Mouse (Mus musculus) MEL (cell line): Measurements from ENCODE around the gene Ctns. TPM values are rescaled to one million over a fixed set of nuclear protein-coding genes. Genes with fewer than 3 reads are reported as not detected.

Experiments used
- DNase-seq: peaks from one replicate; pipeline ENCODE4 v3.0.0; 2011; ENCODE audit warnings: low read depth, low spot score
- H3K27ac ChIP-seq: 2 replicates; pipeline ENCODE4 v1.5.1; 2012; ENCODE audit warnings: low read depth, mild to moderate bottlenecking, control low read depth, low read length, moderate library complexity; ENCODE audit not compliant: control insufficient read depth
- H3K27me3 ChIP-seq, 2 experiments: fragments of 150-350 bp in 1 of 2; sonication (generic) in 1 of 2; 2 replicates each; pipeline ENCODE4 v1.6.1; 2012; ENCODE audit warnings: low read length in 2 of 2, mild to moderate bottlenecking in 2 of 2, improper control_type of control experiment in 1 of 2, moderate library complexity in 1 of 2; ENCODE audit not compliant: insufficient read depth in 2 of 2, control insufficient read depth in 1 of 2
- H3K36me3 ChIP-seq, 2 experiments: 2 replicates each; pipeline ENCODE4 v1.6.1; 2012 to 2014; ENCODE audit warnings: low read length in 2 of 2, improper control_type of control experiment in 1 of 2, inconsistent platforms in 1 of 2, mild to moderate bottlenecking in 1 of 2; ENCODE audit not compliant: insufficient read depth in 2 of 2, control insufficient read depth in 1 of 2
- H3K4me1 ChIP-seq, 2 experiments: fragments of 150-350 bp in 1 of 2; sonication (generic) in 1 of 2; 2 replicates each; pipeline ENCODE4 v1.6.1; 2012; ENCODE audit warnings: low read length in 2 of 2, improper control_type of control experiment in 1 of 2, mild to moderate bottlenecking in 1 of 2; ENCODE audit not compliant: insufficient read depth in 2 of 2, control insufficient read depth in 1 of 2
- H3K4me3 ChIP-seq, 2 experiments: fragments of 150-350 bp in 1 of 2; sonication (generic) in 1 of 2; 2 replicates each; pipeline ENCODE4 v1.5.1; 2012; ENCODE audit warnings: low read depth in 2 of 2, low read length in 2 of 2, mild to moderate bottlenecking in 2 of 2, moderate library complexity in 2 of 2, control low read depth in 1 of 2, improper control_type of control experiment in 1 of 2; ENCODE audit not compliant: control insufficient read depth in 1 of 2, insufficient read depth in 1 of 2
- H3K79me2 ChIP-seq: 2 replicates; pipeline ENCODE4 v1.6.1; 2012; ENCODE audit warnings: mild to moderate bottlenecking, low read length, moderate library complexity; ENCODE audit not compliant: control insufficient read depth, poor library complexity, insufficient read depth
- H3K9ac ChIP-seq: 2 replicates; pipeline ENCODE4 v1.6.1; 2012; ENCODE audit warnings: low read depth, mild to moderate bottlenecking, control low read depth, low read length, moderate library complexity; ENCODE audit not compliant: control insufficient read depth, poor library complexity, severe bottlenecking
- H3K9me3 ChIP-seq: fragments of 150-350 bp; sonication (generic); replicated peaks from 2 replicates; pipeline ENCODE4 v1.6.1; 2012; ENCODE audit warnings: mild to moderate bottlenecking, low read length, improper control_type of control experiment, moderate library complexity; ENCODE audit not compliant: insufficient read depth
- E2F4 ChIP-seq: IDR thresholded peaks from 2 replicates; pipeline ENCODE4 v1.6.1; 2011; ENCODE audit warnings: low read depth, low read length, improper control_type of control experiment, borderline replicate concordance
- ELF1 ChIP-seq: IDR thresholded peaks from 2 replicates; pipeline ENCODE4 v1.6.1; 2014; ENCODE audit warnings: low read depth, mild to moderate bottlenecking, inconsistent platforms, low read length, improper control_type of control experiment, moderate library complexity
- GATA1 ChIP-seq: IDR thresholded peaks from 2 replicates; pipeline ENCODE4 v1.6.1; 2011; ENCODE audit warnings: low read depth, low read length, improper control_type of control experiment
- KAT2A ChIP-seq: conservative IDR thresholded peaks from 2 replicates; pipeline ENCODE4 v1.6.1; 2012; ENCODE audit warnings: low read depth, low read length, improper control_type of control experiment, inconsistent platforms
- MAFK ChIP-seq: IDR thresholded peaks from 2 replicates; pipeline ENCODE4 v1.6.1; 2011; ENCODE audit warnings: low read depth, mild to moderate bottlenecking, low read length, improper control_type of control experiment, borderline replicate concordance
- MAX ChIP-seq: IDR thresholded peaks from 2 replicates; pipeline ENCODE4 v1.6.1; 2011; ENCODE audit warnings: low read length, improper control_type of control experiment
- MAZ ChIP-seq: IDR thresholded peaks from 2 replicates; pipeline ENCODE4 v1.6.1; 2012; ENCODE audit warnings: low read depth, mild to moderate bottlenecking, inconsistent platforms, low read length, improper control_type of control experiment
- MEF2A ChIP-seq: IDR thresholded peaks from 2 replicates; pipeline ENCODE4 v1.6.1; 2014; ENCODE audit warnings: low read depth, mild to moderate bottlenecking, inconsistent platforms, low read length, improper control_type of control experiment; ENCODE audit not compliant: poor library complexity, insufficient replicate concordance, severe bottlenecking; ENCODE audit errors: extremely low read depth
- MYB ChIP-seq: IDR thresholded peaks from 2 replicates; pipeline ENCODE4 v1.6.1; 2011; ENCODE audit warnings: mild to moderate bottlenecking, low read depth, low read length, improper control_type of control experiment
- POLR2A ChIP-seq, 2 experiments: IDR thresholded peaks; 2 replicates each; pipeline ENCODE4 v1.6.1; 2011 to 2012; ENCODE audit warnings: low read length in 2 of 2, mild to moderate bottlenecking in 2 of 2, control low read depth in 1 of 2, improper control_type of control experiment in 1 of 2, low read depth in 1 of 2, moderate library complexity in 1 of 2; ENCODE audit not compliant: control insufficient read depth in 1 of 2, insufficient read depth in 1 of 2, poor library complexity in 1 of 2
- RAD21 ChIP-seq: IDR thresholded peaks from 2 replicates; pipeline ENCODE4 v1.6.1; 2011; ENCODE audit warnings: mild to moderate bottlenecking, low read depth, low read length, improper control_type of control experiment
- SIN3A ChIP-seq: IDR thresholded peaks from 2 replicates; pipeline ENCODE4 v1.6.1; 2012; ENCODE audit warnings: low read length, improper control_type of control experiment, inconsistent platforms
- TCF12 ChIP-seq: IDR thresholded peaks from 2 replicates; pipeline ENCODE4 v1.6.1; 2014; ENCODE audit warnings: low read depth, mild to moderate bottlenecking, inconsistent platforms, low read length, improper control_type of control experiment, moderate library complexity
- UBTF ChIP-seq: IDR thresholded peaks from 2 replicates; pipeline ENCODE4 v1.6.1; 2012; ENCODE audit warnings: low read depth, mild to moderate bottlenecking, inconsistent platforms, low read length, improper control_type of control experiment, moderate library complexity, borderline replicate concordance; ENCODE audit not compliant: insufficient read depth
- USF1 ChIP-seq: IDR thresholded peaks from 2 replicates; pipeline ENCODE4 v1.6.1; 2014; ENCODE audit warnings: low read depth, mild to moderate bottlenecking, inconsistent platforms, low read length, improper control_type of control experiment, moderate library complexity
- USF2 ChIP-seq, 2 experiments: IDR thresholded peaks; 2 replicates each; pipeline ENCODE4 v1.6.1; 2011 to 2012; ENCODE audit warnings: improper control_type of control experiment in 2 of 2, low read length in 2 of 2, borderline replicate concordance in 1 of 2, inconsistent platforms in 1 of 2, low read depth in 1 of 2, mild to moderate bottlenecking in 1 of 2; ENCODE audit not compliant: insufficient read depth in 1 of 2
- ZKSCAN1 ChIP-seq: IDR thresholded peaks from 2 replicates; pipeline ENCODE4 v1.6.1; 2012; ENCODE audit warnings: low read depth, mild to moderate bottlenecking, inconsistent platforms, low read length, improper control_type of control experiment, moderate library complexity
- polyA plus RNA-seq, 2 experiments: library from polyadenylated mRNA; stranded (reverse) in 1 of 2; unstranded in 1 of 2; fragments of >175 nt in 1 of 2; fragments of >200 nt in 1 of 2; gene quantifications; 2 replicates each; pipeline versions ENCODE4 v1.2.1 to v1.2.4; 2012; ENCODE audit warnings: low replicate concordance in 2 of 2, low read depth in 1 of 2; ENCODE audit not compliant: insufficient read length in 2 of 2, insufficient read depth in 1 of 2, missing spikeins in 1 of 2
- total RNA-seq: library from RNA; depleted of rRNA; stranded (reverse); fragments of 300-350 nt; gene quantifications from 2 replicates; pipeline ENCODE4 v1.2.3, GENCODE M21; 2012

The Ctns gene
- total and polyA plus RNA-seq, 3 experiments: 5.4 to 9.4 TPM; not detected in 1

DNA sequence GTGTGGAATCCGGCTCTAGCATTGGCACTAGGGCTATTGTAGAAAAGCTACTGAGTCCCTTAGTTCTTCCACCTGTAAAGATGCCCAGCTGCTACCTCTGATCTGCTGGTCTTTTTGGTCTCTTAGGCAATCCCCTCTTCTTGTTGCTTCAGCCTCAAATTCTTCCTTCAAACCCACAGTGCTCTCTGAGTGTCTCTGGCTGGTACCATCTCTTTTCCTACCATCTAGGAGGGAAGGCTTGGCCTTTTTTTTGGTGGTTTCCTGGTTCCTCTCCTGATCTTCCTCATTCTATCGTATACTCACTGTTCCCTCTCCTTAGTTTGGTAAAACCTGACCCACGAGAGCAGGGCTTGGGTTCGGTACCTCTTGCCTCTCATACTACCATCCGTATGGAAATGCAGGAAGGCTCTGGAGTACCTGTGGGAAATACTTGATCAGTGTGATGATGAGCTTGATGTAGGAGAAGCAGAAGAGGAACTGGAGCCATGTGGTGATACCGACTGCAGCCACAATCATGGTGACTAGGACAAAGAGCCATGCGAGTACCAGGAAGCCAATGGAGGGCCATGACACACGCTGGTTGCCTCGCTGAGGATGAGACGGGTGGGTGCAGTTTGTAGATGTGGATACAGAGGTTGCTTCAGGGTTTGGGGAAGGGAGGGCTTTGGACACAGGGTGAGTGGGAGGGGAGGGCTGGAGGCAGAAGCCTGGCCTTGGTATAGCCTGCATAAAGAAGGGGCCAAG is 12.8 kb downstream of the Ctns start:
- no peak overlapping the region for H3K4me3 ChIP-seq
- TF ChIP-seq MAX (no peak), MAZ (no peak)
- no peak overlapping the region for H3K27ac ChIP-seq
- H3K27me3 ChIP-seq: no peaks in the 10 kb centered on the region
- H3K79me2 ChIP-seq: no peaks in the 10 kb centered on the region
- no peak for DNase-seq
- no peak overlapping the region for H3K9ac ChIP-seq
- no peaks in the 10 kb centered on the region for H3K4me1 ChIP-seq
- H3K9me3 ChIP-seq: no peaks in the 10 kb centered on the region
- no peaks in the 10 kb centered on the region for H3K36me3 ChIP-seq

GRCm38 (mm10) chr11:73177895-73178294 is 20.9 kb downstream of the Ctns start:
- DNase-seq: no peak

GRCm38 (mm10) chr11:73177509-73177875 is 21.4 kb downstream of the Ctns start:
- peak overlapping the region; percentile 58 for H3K27ac ChIP-seq
- DNase-seq: peak; percentile 84
- H3K4me3 ChIP-seq: peak overlapping the region; percentile 81 to 95
- H3K27me3 ChIP-seq: no peaks in the 10 kb centered on the region
- H3K4me1 ChIP-seq: peaks cover 4 to 12% of the 10 kb centered on the region in 2 experiments
- peaks cover 38% of the 10 kb centered on the region for H3K79me2 ChIP-seq
- TF ChIP-seq MAFK: no peak
- no peak for TF ChIP-seq MAX
- TF ChIP-seq POLR2A (IDR thresholded peaks at IDR 0.05; ENCODE audit: control insufficient read depth in 1 of 2, insufficient read depth in 1 of 2, low read depth in 1 of 2, low read length in 2 of 2, poor library complexity in 1 of 2): no peak
- TF ChIP-seq UBTF: 0 out of 2 replicates have a peak, but pooled peaks have one; percentile 25
- no peak for TF ChIP-seq USF2 (IDR thresholded peaks at IDR 0.05; ENCODE audit: borderline replicate concordance in 1 of 2, insufficient read depth in 1 of 2, low read depth in 1 of 2, low read length in 2 of 2)
- TF ChIP-seq KAT2A: no peak
- TF ChIP-seq, all 39 proteins: peak for 1
- peaks cover 12 to 19% of the 10 kb centered on the region in 2 experiments; a peak in 3 of 4 replicates for H3K36me3 ChIP-seq
- peak overlapping the region; percentile 88 for H3K9ac ChIP-seq
- no peaks in the 10 kb centered on the region for H3K9me3 ChIP-seq

More at GRCm38 (mm10) chr11:73177895-73178294, 20.9 kb downstream of the Ctns start:
- Histone ChIP-seq H3K27ac (no peak overlapping the region), H3K27me3 (no peaks in the 10 kb centered on the region), H3K4me1 (peaks cover 4 to 12% of the 10 kb centered on the region in 2 experiments), H3K4me3 (peak overlapping the region; percentile 81 to 95), H3K9me3 (no peaks in the 10 kb centered on the region), H3K79me2 (peaks cover 38% of the 10 kb centered on the region), H3K36me3 (peaks cover 12 to 19% of the 10 kb centered on the region in 2 experiments; a peak in 3 of 4 replicates), H3K9ac (peak overlapping the region; percentile 88)
- no peak for TF ChIP-seq GATA1
- no peak for TF ChIP-seq ZKSCAN1
- TF ChIP-seq SIN3A: no peak; the same call in 1 of the 2 replicates
- no peak for TF ChIP-seq E2F4
- TF ChIP-seq USF1: no peak
- no peak for TF ChIP-seq RAD21
- no peak for TF ChIP-seq MYB
- TF ChIP-seq ELF1: no peak
- TF ChIP-seq MAZ: no peak
- no peak for TF ChIP-seq POLR2A (IDR thresholded peaks at IDR 0.05; ENCODE audit: control insufficient read depth in 1 of 2, insufficient read depth in 1 of 2, low read depth in 1 of 2, low read length in 2 of 2, poor library complexity in 1 of 2)
- TF ChIP-seq TCF12: no peak
- TF ChIP-seq MEF2A: no peak
